Mouse (Mus musculus) c-Kit-positive CD71-positive TER-119-negative erythroid progenitor cells, embryonic 14.5 days (primary cell): ENCODE data around the gene Sprn.
A peak's percentile ranks its signal among the peaks of the same experiment; 100 is the strongest.
"Not testable (repeated sequence)": the region's sequence is repeated elsewhere in the genome, so short reads cannot be mapped to it uniquely, and the experiment has no call there.

ENCODE experiments used
- DNase-seq: peaks from one replicate; pipeline ENCODE4 v3.0.0-alpha.2; 2013; ENCODE audit warnings: low read depth

Sprn gene

GRCm38 (mm10) chr7:140144550-140144949, 10.1 kb downstream of the Sprn start:
- DNase-seq = no peak

- peak; percentile 68 for DNase-seq
These were observed 13.3 kb downstream of the Sprn start for GRCm38 (mm10) chr7:140141350-140141749.

GRCm38 (mm10) chr7:140138021-140138310, 16.7 kb downstream of the Sprn start:
- no peak for DNase-seq

GRCm38 (mm10) chr7:140137135-140138020, 17.3 kb downstream of the Sprn start, which contains the start of gene Mtg1:
TSS of gene Mtg1 (plus strand) at chr7:140137564.
- peak; percentile 89 for DNase-seq

GRCm38 (mm10) chr7:140135106-140135770, 19.4 kb downstream of the Sprn start:
- DNase-seq = no peak

- not testable (repeated sequence) for DNase-seq
These were observed 20.6 kb downstream of the Sprn start for GRCm38 (mm10) chr7:140134033-140134432.

GRCm38 (mm10) chr7:140132184-140132583, 22.5 kb downstream of the Sprn start:
- DNase-seq = not testable (repeated sequence)

- no peak for DNase-seq
These were observed 26.8 kb downstream of the Sprn start for GRCm38 (mm10) chr7:140127911-140128310.

GRCm38 (mm10) chr7:140126934-140127333, 27.7 kb downstream of the Sprn start:
- DNase-seq = no peak

- no peak for DNase-seq
These were observed 28.7 kb downstream of the Sprn start for GRCm38 (mm10) chr7:140126022-140126350.

- DNase-seq = peak; percentile 86
These were observed 29.2 kb downstream of the Sprn start for GRCm38 (mm10) chr7:140125278-140126021.

GRCm38 (mm10) chr7:140124382-140124781, 30.3 kb downstream of the Sprn start:
- DNase-seq = no peak

GRCm38 (mm10) chr7:140122765-140123164, 31.9 kb downstream of the Sprn start:
- no peak for DNase-seq

GRCm38 (mm10) chr7:140121338-140121910, 33.3 kb downstream of the Sprn start:
- no peak for DNase-seq

GRCm38 (mm10) chr7:140120484-140120883, 34.2 kb downstream of the Sprn start:
- DNase-seq = no peak

- peak; percentile 89 for DNase-seq
These were observed 38.2 kb downstream of the Sprn start, which contains the start of gene Echs1 for GRCm38 (mm10) chr7:140116329-140117054. TSS of gene Echs1 (minus strand) at chr7:140116476.

- no peak for DNase-seq
These were observed 38.9 kb downstream of the Sprn start, which contains the start of gene Paox for GRCm38 (mm10) chr7:140115583-140116328. TSS of gene Paox (plus strand) at chr7:140115799.

- no peak for DNase-seq
These were observed 42.7 kb downstream of the Sprn start for GRCm38 (mm10) chr7:140111943-140112342.

GRCm38 (mm10) chr7:140104009-140104408, 50.7 kb downstream of the Sprn start:
- DNase-seq = no peak

- DNase-seq = peak; percentile 83
These were observed 52.5 kb downstream of the Sprn start, which contains the start of gene Fuom for GRCm38 (mm10) chr7:140101993-140102860. TSS of gene Fuom (minus strand) at chr7:140102441.
